Mouse (Mus musculus): ENCODE data around the gene Sox13. TPM values are rescaled to one million over a fixed set of nuclear protein-coding genes. Genes with fewer than 3 reads are reported as not detected.

Sox13 gene
- 3.6 and 4.4 TPM in 2 replicates for polyA plus RNA-seq (2015; fragmentation: Nextera tagmentation; extraction: Ambion mirVana)

DNA sequence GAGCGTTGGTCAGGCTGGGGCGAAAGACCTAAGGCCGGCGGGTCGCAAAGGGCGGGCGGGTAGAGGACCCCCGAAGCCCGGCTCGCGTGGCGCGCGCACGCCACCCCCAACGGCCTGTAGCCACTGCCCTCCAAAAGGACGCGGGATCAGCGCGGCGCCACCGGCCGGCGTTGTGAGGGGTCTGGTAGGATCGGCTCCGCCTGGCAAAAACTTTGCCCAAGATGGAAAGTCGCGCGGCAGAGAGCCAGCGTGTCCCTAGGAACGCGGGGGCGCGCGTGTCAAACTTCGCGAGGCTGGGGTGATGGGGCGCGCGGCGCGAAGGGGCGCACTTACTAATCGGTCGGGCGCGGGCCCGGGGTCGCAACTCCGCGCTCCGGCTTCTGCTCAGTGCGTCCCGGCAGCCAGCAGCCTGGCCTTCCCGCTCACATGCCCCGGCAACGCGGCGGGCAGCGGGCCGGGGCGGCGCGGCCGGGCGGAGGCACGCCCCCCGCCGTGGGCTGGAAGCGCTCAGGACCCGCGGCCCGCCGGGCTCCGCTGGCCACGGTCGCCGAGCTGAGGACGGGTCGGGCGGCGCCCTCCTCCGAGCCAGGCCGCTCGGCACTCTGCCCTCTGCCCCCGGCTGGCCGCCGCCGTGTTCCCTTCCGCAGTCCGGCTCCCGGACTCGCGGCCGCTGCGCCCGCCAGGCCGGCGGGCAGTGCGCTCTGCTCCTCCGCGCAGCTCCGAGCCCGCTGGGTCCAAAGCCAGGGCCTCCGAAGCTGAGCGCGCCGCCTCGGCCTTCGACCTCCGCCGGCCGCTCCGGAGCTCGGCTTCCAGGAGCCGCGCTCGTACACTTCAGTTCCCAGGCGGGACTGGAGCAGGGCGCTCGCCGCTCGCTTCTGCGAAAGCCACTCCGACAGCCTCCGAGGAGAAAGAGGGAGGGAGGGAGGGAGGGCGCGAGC lies at the start of gene Sox13:
Gene Sox13, minus strand, starts transcription at position 835 of the 938 bp plus-strand sequence.
- no peaks in the 10 kb centered on the region for H3K9me3 ChIP-seq (ENCODE audit: control insufficient read depth, low read length)
- H3K4me1 ChIP-seq (replicated peaks; ENCODE audit: control insufficient read depth, insufficient read depth, low read length), result peaks cover 11% of the 10 kb centered on the region
- H3K27me3 ChIP-seq (replicated peaks; ENCODE audit: control insufficient read depth, insufficient read depth, low read length), result peaks cover 4% of the 10 kb centered on the region; the same call in 1 of the 2 replicates
- H3K9ac ChIP-seq (replicated peaks; ENCODE audit: low read depth, low read length), result peak within 1 kb of the TSS; percentile 75
- peak; percentile 80 for ATAC-seq
- peak within 1 kb of the TSS; percentile 100 for H3K4me2 ChIP-seq (ENCODE audit: low read length)
- peak within 1 kb of the TSS; percentile 69 for H3K4me3 ChIP-seq (replicated peaks; ENCODE audit: low read length)
- H3K27ac ChIP-seq (ENCODE audit: low read length), result peak within 1 kb of the TSS; percentile 69
- no peaks in the 10 kb centered on the region for H3K36me3 ChIP-seq (ENCODE audit: control insufficient read depth, insufficient read depth)
- WGBS, result under 1% methylated on average over 108 of the region's 128 CpGs

GRCm38 (mm10) chr1:133471556-133471955 lies 47.4 kb upstream of the Sox13 start:
- no peaks in the 10 kb centered on the region for H3K27me3 ChIP-seq (replicated peaks; ENCODE audit: control insufficient read depth, insufficient read depth, low read length)
- H3K9me3 ChIP-seq (ENCODE audit: control insufficient read depth, low read length), result no peaks in the 10 kb centered on the region
- H3K4me3 ChIP-seq (replicated peaks; ENCODE audit: low read length), result no peak overlapping the region
- no peak overlapping the region for H3K9ac ChIP-seq (replicated peaks; ENCODE audit: low read depth, low read length)
- H3K27ac ChIP-seq (ENCODE audit: low read length), result no peak overlapping the region
- no peaks in the 10 kb centered on the region for H3K36me3 ChIP-seq (ENCODE audit: control insufficient read depth, insufficient read depth)
- no peak for ATAC-seq
- H3K4me2 ChIP-seq (ENCODE audit: low read length), result no peak overlapping the region
- no peaks in the 10 kb centered on the region for H3K4me1 ChIP-seq (replicated peaks; ENCODE audit: control insufficient read depth, insufficient read depth, low read length)
- WGBS, result 53% methylated on average over 2 of the region's 2 CpGs

DNA sequence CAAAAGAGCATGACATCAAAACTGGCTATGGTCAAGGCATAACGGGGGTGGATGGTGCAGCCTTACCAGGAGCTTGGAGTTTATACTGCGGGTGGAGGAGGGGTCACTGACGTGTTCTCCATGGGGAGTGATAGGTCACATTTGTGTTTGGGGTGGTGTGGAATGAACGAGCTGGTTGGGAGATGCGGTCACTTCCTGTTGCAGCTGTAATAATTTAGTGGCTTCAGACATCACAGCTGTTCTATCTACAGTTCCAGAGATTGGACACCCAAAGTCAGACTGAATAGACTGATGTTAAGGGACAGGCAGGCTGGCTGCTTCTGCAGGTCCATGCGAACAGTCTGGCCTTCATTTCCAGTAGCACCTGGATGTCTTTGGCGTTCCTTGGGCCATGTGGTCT lies 46.9 kb upstream of the Sox13 start:
- Histone ChIP-seq H3K36me3 (ENCODE audit: control insufficient read depth, insufficient read depth) (no peaks in the 10 kb centered on the region), H3K4me3 (replicated peaks; ENCODE audit: low read length) (no peak overlapping the region), H3K27ac (ENCODE audit: low read length) (no peak overlapping the region), H3K9ac (replicated peaks; ENCODE audit: low read depth, low read length) (no peak overlapping the region), H3K4me2 (ENCODE audit: low read length) (no peak overlapping the region), H3K27me3 (replicated peaks; ENCODE audit: control insufficient read depth, insufficient read depth, low read length) (no peaks in the 10 kb centered on the region), H3K9me3 (ENCODE audit: control insufficient read depth, low read length) (no peaks in the 10 kb centered on the region), H3K4me1 (replicated peaks; ENCODE audit: control insufficient read depth, insufficient read depth, low read length) (no peaks in the 10 kb centered on the region)
- ATAC-seq, result no peak
- 73% methylated on average over 7 of the region's 7 CpGs for WGBS

DNA sequence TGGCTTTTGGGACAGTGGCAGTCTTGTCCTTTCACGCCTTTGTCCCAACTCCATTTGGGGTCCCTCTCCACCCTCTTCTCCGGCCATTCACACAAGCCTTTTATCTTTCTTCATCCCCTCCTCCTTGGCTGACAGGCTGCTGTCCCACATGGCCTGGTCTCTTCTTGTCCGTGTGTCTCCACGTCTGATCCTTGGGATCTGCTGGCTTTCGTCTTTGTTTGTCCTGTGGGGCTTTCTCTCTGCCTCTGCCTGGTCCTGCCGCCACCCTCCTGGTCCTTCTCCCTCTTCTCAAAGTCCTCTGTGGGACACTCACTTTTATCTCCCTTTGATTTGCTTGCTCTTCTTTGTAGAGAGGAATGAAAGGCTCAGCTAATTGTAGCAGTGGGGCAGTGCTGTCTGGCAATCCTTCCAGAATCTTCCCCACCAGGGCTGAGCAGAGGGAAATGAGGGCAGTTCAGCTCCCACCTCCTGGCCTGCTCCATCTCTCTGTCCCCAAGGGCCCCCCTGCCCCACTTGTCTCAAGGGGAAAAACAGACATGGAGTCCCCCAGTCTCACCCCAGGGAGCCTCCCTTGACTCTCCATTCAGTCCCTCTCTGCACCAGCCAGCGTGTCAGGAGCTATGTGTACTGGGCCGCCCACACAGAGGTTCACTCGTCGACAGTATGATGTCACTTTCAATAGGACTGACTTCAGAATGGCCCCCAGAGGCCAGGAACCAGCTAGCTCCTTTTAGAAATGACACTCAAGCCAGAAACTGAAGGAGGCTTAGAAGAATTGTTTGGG lies 46.3 kb upstream of the Sox13 start:
- no peak for ATAC-seq
- Histone ChIP-seq H3K4me1 (replicated peaks; ENCODE audit: control insufficient read depth, insufficient read depth, low read length) (no peaks in the 10 kb centered on the region), H3K27ac (ENCODE audit: low read length) (no peak overlapping the region), H3K27me3 (replicated peaks; ENCODE audit: control insufficient read depth, insufficient read depth, low read length) (no peaks in the 10 kb centered on the region), H3K9me3 (ENCODE audit: control insufficient read depth, low read length) (no peaks in the 10 kb centered on the region), H3K4me3 (replicated peaks; ENCODE audit: low read length) (no peak overlapping the region), H3K36me3 (ENCODE audit: control insufficient read depth, insufficient read depth) (no peaks in the 10 kb centered on the region), H3K9ac (replicated peaks; ENCODE audit: low read depth, low read length) (no peak overlapping the region), H3K4me2 (ENCODE audit: low read length) (no peak overlapping the region)
- WGBS, result 35% methylated on average over 10 of the region's 10 CpGs

DNA sequence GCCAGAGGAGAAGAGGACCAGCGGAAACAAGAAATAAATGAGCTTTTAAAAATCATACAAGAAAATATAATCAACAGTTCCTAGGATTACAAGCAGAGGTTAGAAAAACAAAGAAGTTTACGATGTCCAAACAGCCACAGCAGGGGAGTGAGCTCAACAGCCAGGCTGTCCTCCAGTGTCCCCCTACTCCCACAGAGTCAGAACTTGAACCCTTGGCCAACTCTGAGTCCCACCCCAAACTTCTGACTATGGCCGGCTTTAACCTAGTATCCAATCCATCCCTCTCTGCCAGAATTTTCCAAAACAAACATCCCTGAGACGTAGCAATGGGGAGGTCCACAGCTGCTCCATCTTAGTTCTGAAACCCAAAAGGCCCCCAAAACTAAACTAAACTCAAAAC lies 45.0 kb upstream of the Sox13 start:
- Histone ChIP-seq H3K27ac (ENCODE audit: low read length) (no peak overlapping the region), H3K4me3 (replicated peaks; ENCODE audit: low read length) (no peak overlapping the region), H3K4me1 (replicated peaks; ENCODE audit: control insufficient read depth, insufficient read depth, low read length) (no peaks in the 10 kb centered on the region), H3K4me2 (ENCODE audit: low read length) (no peak overlapping the region), H3K9ac (replicated peaks; ENCODE audit: low read depth, low read length) (no peak overlapping the region), H3K27me3 (replicated peaks; ENCODE audit: control insufficient read depth, insufficient read depth, low read length) (no peaks in the 10 kb centered on the region), H3K9me3 (ENCODE audit: control insufficient read depth, low read length) (no peaks in the 10 kb centered on the region), H3K36me3 (ENCODE audit: control insufficient read depth, insufficient read depth) (no peaks in the 10 kb centered on the region)
- no peak for ATAC-seq
- 81% methylated on average over 4 of the region's 4 CpGs for WGBS

DNA sequence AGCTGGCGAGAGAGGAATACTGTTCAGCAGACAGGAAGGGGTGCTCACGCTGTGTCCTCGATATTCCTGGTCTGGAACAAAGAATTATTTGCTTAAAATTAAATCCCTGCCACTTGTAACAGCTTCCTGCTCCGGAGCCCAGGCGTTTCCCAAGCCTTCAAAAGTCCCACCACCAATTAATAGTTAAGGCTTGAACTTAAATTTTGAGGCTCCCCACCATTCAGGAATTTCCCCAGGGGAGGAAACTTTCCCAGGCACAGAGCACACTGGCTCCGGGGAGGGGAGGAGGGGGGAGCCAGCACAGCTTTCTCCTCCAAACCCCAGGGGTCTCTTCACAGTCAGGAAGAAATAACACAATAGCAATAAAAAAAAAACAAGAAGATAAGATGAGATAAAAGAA lies 44.6 kb upstream of the Sox13 start:
- no peaks in the 10 kb centered on the region for H3K4me1 ChIP-seq (replicated peaks; ENCODE audit: control insufficient read depth, insufficient read depth, low read length)
- no peak overlapping the region for H3K4me2 ChIP-seq (ENCODE audit: low read length)
- H3K36me3 ChIP-seq (ENCODE audit: control insufficient read depth, insufficient read depth), result no peaks in the 10 kb centered on the region
- H3K9ac ChIP-seq (replicated peaks; ENCODE audit: low read depth, low read length), result no peak overlapping the region
- no peak overlapping the region for H3K4me3 ChIP-seq (replicated peaks; ENCODE audit: low read length)
- no peak overlapping the region for H3K27ac ChIP-seq (ENCODE audit: low read length)
- ATAC-seq, result no peak
- no peaks in the 10 kb centered on the region for H3K9me3 ChIP-seq (ENCODE audit: control insufficient read depth, low read length)
- H3K27me3 ChIP-seq (replicated peaks; ENCODE audit: control insufficient read depth, insufficient read depth, low read length), result no peaks in the 10 kb centered on the region
- WGBS, result 37% methylated on average over 6 of the region's 6 CpGs

DNA sequence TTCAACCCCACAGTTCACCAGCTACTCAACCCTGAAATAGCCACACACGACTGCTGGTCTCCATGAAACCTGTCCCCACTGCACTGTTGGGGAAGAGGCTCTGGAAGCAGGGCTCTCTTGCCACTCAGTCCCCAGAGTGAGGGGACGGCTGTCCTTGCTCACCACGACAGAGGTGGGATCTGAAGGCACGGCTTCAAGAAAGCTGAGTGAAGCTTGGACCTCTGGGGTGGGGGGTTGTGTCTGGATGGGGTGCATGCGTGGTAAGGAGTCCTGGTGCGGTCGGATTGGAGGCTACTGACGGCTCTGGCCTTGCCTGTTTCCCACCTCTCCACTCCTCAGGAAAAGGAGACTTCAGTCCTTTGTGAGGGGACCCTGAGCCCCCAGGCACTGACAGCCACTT lies 43.7 kb upstream of the Sox13 start:
- ATAC-seq, result no peak
- WGBS, result 74% methylated on average over 8 of the region's 8 CpGs
- no peaks in the 10 kb centered on the region for H3K27me3 ChIP-seq (replicated peaks; ENCODE audit: control insufficient read depth, insufficient read depth, low read length)
- H3K9me3 ChIP-seq (ENCODE audit: control insufficient read depth, low read length), result no peaks in the 10 kb centered on the region
- no peaks in the 10 kb centered on the region for H3K36me3 ChIP-seq (ENCODE audit: control insufficient read depth, insufficient read depth)
- no peaks in the 10 kb centered on the region for H3K4me1 ChIP-seq (replicated peaks; ENCODE audit: control insufficient read depth, insufficient read depth, low read length)
- no peak overlapping the region for H3K4me2 ChIP-seq (ENCODE audit: low read length)
- no peak overlapping the region for H3K4me3 ChIP-seq (replicated peaks; ENCODE audit: low read length)
- no peak overlapping the region for H3K9ac ChIP-seq (replicated peaks; ENCODE audit: low read depth, low read length)
- H3K27ac ChIP-seq (ENCODE audit: low read length), result no peak overlapping the region

GRCm38 (mm10) chr1:133463138-133463537 lies 39.0 kb upstream of the Sox13 start:
- Histone ChIP-seq H3K9ac (replicated peaks; ENCODE audit: low read depth, low read length) (no peak overlapping the region), H3K36me3 (ENCODE audit: control insufficient read depth, insufficient read depth) (no peaks in the 10 kb centered on the region), H3K9me3 (ENCODE audit: control insufficient read depth, low read length) (no peaks in the 10 kb centered on the region), H3K4me2 (ENCODE audit: low read length) (no peak overlapping the region), H3K4me3 (replicated peaks; ENCODE audit: low read length) (no peak overlapping the region), H3K4me1 (replicated peaks; ENCODE audit: control insufficient read depth, insufficient read depth, low read length) (no peaks in the 10 kb centered on the region), H3K27me3 (replicated peaks; ENCODE audit: control insufficient read depth, insufficient read depth, low read length) (no peaks in the 10 kb centered on the region), H3K27ac (ENCODE audit: low read length) (no peak overlapping the region)
- 92% methylated on average over 5 of the region's 5 CpGs for whole genome bisulfite sequencing
- ATAC-seq, result no peak

GRCm38 (mm10) chr1:133460996-133461395 lies 36.8 kb upstream of the Sox13 start:
- Histone ChIP-seq H3K4me3 (replicated peaks; ENCODE audit: low read length) (no peak overlapping the region), H3K9ac (replicated peaks; ENCODE audit: low read depth, low read length) (no peak overlapping the region), H3K36me3 (ENCODE audit: control insufficient read depth, insufficient read depth) (no peaks in the 10 kb centered on the region), H3K27me3 (replicated peaks; ENCODE audit: control insufficient read depth, insufficient read depth, low read length) (no peaks in the 10 kb centered on the region), H3K9me3 (ENCODE audit: control insufficient read depth, low read length) (no peaks in the 10 kb centered on the region), H3K27ac (ENCODE audit: low read length) (no peak overlapping the region), H3K4me2 (ENCODE audit: low read length) (no peak overlapping the region), H3K4me1 (replicated peaks; ENCODE audit: control insufficient read depth, insufficient read depth, low read length) (no peaks in the 10 kb centered on the region)
- no peak for ATAC-seq
